In genomic region chr5:118437307-118437610, GRCm38 (mm10) we compare ENCODE assay signal across 15 mouse cellular contexts.
DNase-seq lines count a peak whose midpoint lies in the region; ATAC-seq and TF ChIP-seq lines count a peak whose summit lies in the region.
"Had no signal": no experiment of that assay in that cellular context is flagged by ENCODE, and none has a peak within 500 bp of the region (broad histone marks: within the 10 kb centered on the region; RNA-seq: fewer than 3 reads in every experiment).

No protein-coding gene starts in this region.

- H3K79me2 ChIP-seq in myocyte (ENCODE audit: control insufficient read depth, insufficient read depth) = no peaks in the 10 kb centered on the region

- no peaks in the 10 kb centered on the region for H3K9me3 ChIP-seq in hindbrain, embryonic 15.5 days
- no peaks in the 10 kb centered on the region for H3K9me3 ChIP-seq in hindbrain, postnatal 0 days (ENCODE audit: low read length)
- no peaks in the 10 kb centered on the region for H3K9me3 ChIP-seq in lung, postnatal 0 days (ENCODE audit: low read length)
- H3K9me3 ChIP-seq in embryonic facial prominence, embryonic 14.5 days (ENCODE audit: control insufficient read depth, low read length) = no peaks in the 10 kb centered on the region
- H3K9me3 ChIP-seq: neural tube, embryonic 15.5 days had no signal

- peaks cover 21% of the 10 kb centered on the region for H3K27me3 ChIP-seq in hindbrain, embryonic 15.5 days
- H3K27me3 ChIP-seq in hindbrain, postnatal 0 days (ENCODE audit: insufficient read depth, low read length) = peaks cover 12% of the 10 kb centered on the region; the same call in 1 of the 2 replicates
- H3K27me3 ChIP-seq in lung, postnatal 0 days (replicated peaks; ENCODE audit: insufficient read depth, low read length) = 0 out of 2 replicates have a peak, but pooled peaks cover 14% of the 10 kb centered on the region
- peaks cover 20% of the 10 kb centered on the region for H3K27me3 ChIP-seq in embryonic facial prominence, embryonic 14.5 days (replicated peaks; ENCODE audit: control insufficient read depth, insufficient read depth, low read length)
- no peaks in the 10 kb centered on the region for H3K27me3 ChIP-seq in myocyte (ENCODE audit: control insufficient read depth, insufficient read depth, insufficient read length)

- ATAC-seq in hindbrain, embryonic 15.5 days (ENCODE audit: low FRiP score, low read depth) = no peak
- ATAC-seq in hindbrain, postnatal 0 days = no peak
- ATAC-seq in lung, postnatal 0 days = no peak
- ATAC-seq in embryonic facial prominence, embryonic 14.5 days (ENCODE audit: low read depth) = peak; percentile 60
- ATAC-seq: hindbrain, embryonic 16.5 days had no signal

- no peak overlapping the region for H3K4me3 ChIP-seq in hindbrain, embryonic 15.5 days
- H3K4me3 ChIP-seq in hindbrain, postnatal 0 days (ENCODE audit: low read length) = no peak overlapping the region
- no peak overlapping the region for H3K4me3 ChIP-seq in lung, postnatal 0 days (ENCODE audit: low read depth, low read length)
- no peak overlapping the region for H3K4me3 ChIP-seq in embryonic facial prominence, embryonic 14.5 days (ENCODE audit: low read depth, low read length)
- H3K4me3 ChIP-seq in myocyte = no peak overlapping the region
- H3K4me3 ChIP-seq: heart, adult 2 months; neural tube, embryonic 15.5 days had no signal

- TF ChIP-seq CTCF in hindbrain, postnatal 0 days (IDR thresholded peaks at IDR 0.05; ENCODE audit: low read depth) = no peak
- TF ChIP-seq CTCF in lung, postnatal 0 days (IDR thresholded peaks at IDR 0.05) = no peak

- no peak overlapping the region for H3K9ac ChIP-seq in hindbrain, embryonic 15.5 days
- no peak overlapping the region for H3K9ac ChIP-seq in hindbrain, postnatal 0 days (replicated peaks; ENCODE audit: low read length)
- no peak overlapping the region for H3K9ac ChIP-seq in lung, postnatal 0 days (replicated peaks; ENCODE audit: low read depth)
- no peak overlapping the region for H3K9ac ChIP-seq in embryonic facial prominence, embryonic 14.5 days (ENCODE audit: low read depth, low read length)
- H3K9ac ChIP-seq: neural tube, embryonic 15.5 days had no signal

- 19% methylated on average over 7 of the region's 7 CpGs for WGBS in hindbrain, embryonic 15.5 days
- WGBS in hindbrain, postnatal 0 days = 34% methylated on average over 7 of the region's 7 CpGs
- 46% methylated on average over 7 of the region's 7 CpGs for WGBS in lung, postnatal 0 days
- WGBS in embryonic facial prominence, embryonic 14.5 days = 19% methylated on average over 7 of the region's 7 CpGs

- H3K4me2 ChIP-seq in hindbrain, embryonic 15.5 days = 0 out of 2 replicates have a peak overlapping the region, but pooled peaks have one; percentile 17
- no peak overlapping the region for H3K4me2 ChIP-seq in hindbrain, postnatal 0 days (ENCODE audit: low read depth, low read length)
- H3K4me2 ChIP-seq in lung, postnatal 0 days (replicated peaks; ENCODE audit: low read depth, low read length) = peak overlapping the region; percentile 22
- H3K4me2 ChIP-seq in embryonic facial prominence, embryonic 14.5 days (ENCODE audit: low read depth, low read length) = peak overlapping the region; percentile 32
- H3K4me2 ChIP-seq in myocyte (ENCODE audit: low read depth) = no peak overlapping the region
- H3K4me2 ChIP-seq: neural tube, embryonic 15.5 days had no signal

- no peak overlapping the region for H3ac ChIP-seq in myocyte (ENCODE audit: control insufficient read depth, insufficient read length)

- no peak for TF ChIP-seq EP300 in lung, postnatal 0 days (IDR thresholded peaks at IDR 0.05)

- no peak for TF ChIP-seq POLR2A in myocyte (IDR thresholded peaks at IDR 0.05; ENCODE audit: insufficient read length, low read depth)

- no peak for DNase-seq in hindbrain, postnatal 0 days (ENCODE audit: low spot score)
- DNase-seq in lung, postnatal 0 days (ENCODE audit: low spot score) = no peak
- DNase-seq in lung, postnatal 4 days = no peak
- peak; percentile 59 for DNase-seq in embryonic facial prominence, embryonic 14.5 days (ENCODE audit: low spot score)
- DNase-seq in embryo, embryonic 10 days (ENCODE audit: low spot score) = no peak
- DNase-seq: cerebellum, adult 2 months; heart, adult 2 months; layer of hippocampus, adult 9-11 months; left cerebral cortex, postnatal 4 days; retina, postnatal 1 day had no signal

- no peaks in the 10 kb centered on the region for H3K36me3 ChIP-seq in hindbrain, embryonic 15.5 days
- H3K36me3 ChIP-seq in hindbrain, postnatal 0 days (ENCODE audit: insufficient read depth, low read length) = no peaks in the 10 kb centered on the region
- no peaks in the 10 kb centered on the region for H3K36me3 ChIP-seq in lung, postnatal 0 days (ENCODE audit: insufficient read depth, low read length)
- no peaks in the 10 kb centered on the region for H3K36me3 ChIP-seq in embryonic facial prominence, embryonic 14.5 days (ENCODE audit: control insufficient read depth, insufficient read depth, low read length)
- no peaks in the 10 kb centered on the region for H3K36me3 ChIP-seq in myocyte (ENCODE audit: control insufficient read depth, insufficient read depth)
- H3K36me3 ChIP-seq: neural tube, embryonic 15.5 days had no signal

- no peak overlapping the region for H3K27ac ChIP-seq in hindbrain, embryonic 15.5 days (replicated peaks)
- no peak overlapping the region for H3K27ac ChIP-seq in hindbrain, postnatal 0 days
- H3K27ac ChIP-seq in lung, postnatal 0 days (ENCODE audit: low read length) = no peak overlapping the region
- H3K27ac ChIP-seq in embryonic facial prominence, embryonic 14.5 days (replicated peaks; ENCODE audit: low read depth, low read length) = no peak overlapping the region
- H3K27ac ChIP-seq: heart, adult 2 months; macrophage; neural tube, embryonic 15.5 days had no signal

- H3K4me1 ChIP-seq in hindbrain, embryonic 15.5 days (replicated peaks) = peaks cover 13% of the 10 kb centered on the region
- 0 out of 2 replicates have a peak, but pooled peaks cover 4% of the 10 kb centered on the region for H3K4me1 ChIP-seq in hindbrain, postnatal 0 days (ENCODE audit: insufficient read depth, low read length)
- no peaks in the 10 kb centered on the region for H3K4me1 ChIP-seq in lung, postnatal 0 days (ENCODE audit: insufficient read depth, low read depth, low read length)
- H3K4me1 ChIP-seq in embryonic facial prominence, embryonic 14.5 days (ENCODE audit: control insufficient read depth, insufficient read depth, low read length) = peaks cover 21% of the 10 kb centered on the region

TF ChIP-seq in myocyte, 11 proteins besides CTCF, POLR2A, EP300 and RAD21:
- TF ChIP-seq POLR2AphosphoS2 (IDR thresholded peaks at IDR 0.05; ENCODE audit: insufficient read length, low read depth) (no peak), MYOD1 (IDR thresholded peaks at IDR 0.05; ENCODE audit: control insufficient read depth in 1 of 3, insufficient read length in 2 of 3, low read depth in 2 of 3) (peak in 1 of 3 experiments; percentile 69), CEBPB (IDR thresholded peaks at IDR 0.05; ENCODE audit: insufficient read depth, poor library complexity, severe bottlenecking) (no peak), MYOG (IDR thresholded peaks at IDR 0.05; ENCODE audit: control insufficient read depth in 1 of 3, insufficient read depth in 1 of 3, insufficient read length in 2 of 3, low read depth in 2 of 3) (peak in 2 of 3 experiments; percentile 28 to 43), TCF12 (IDR thresholded peaks at IDR 0.05; ENCODE audit: insufficient read depth, poor library complexity, severe bottlenecking) (no peak), TCF3 (IDR thresholded peaks at IDR 0.05; ENCODE audit: insufficient read length, low read depth) (no peak), REST (IDR thresholded peaks at IDR 0.05; ENCODE audit: insufficient read depth, insufficient read length) (no peak), SRF (IDR thresholded peaks at IDR 0.05; ENCODE audit: control insufficient read depth, insufficient read length, low read depth) (no peak), MAX (IDR thresholded peaks at IDR 0.05; ENCODE audit: low read depth) (no peak)
TF ChIP-seq in myocyte: peak in this region for 2.

Comparison
In these comparisons a context has a peak if more than half of its experiments do, and no peak if none do; other contexts are left out.
1. H3K4me2 ChIP-seq: peak in hindbrain, embryonic 15.5 days (single experiment), lung, postnatal 0 days (single experiment) and embryonic facial prominence, embryonic 14.5 days (single experiment); none in hindbrain, postnatal 0 days (single experiment) and myocyte (single experiment).